Mouse (Mus musculus) spleen, embryonic (tissue): ENCODE data around the gene Dnaic1.

Experiments used
- CTCF ChIA-PET: fragments of 350-600 bp; sonication (Branson Sonifier 250); formaldehyde crosslinking; loops from one replicate; lab custom pipeline; 2022; lab: Charles Lee

Dnaic1 gene

GRCm38 (mm10) chr4:41569411-41569885, at the start of gene Dnaic1, which contains the start of gene Fam219a:
Gene Dnaic1, plus strand, starts transcription at chr4:41569775.
Gene Fam219a, minus strand, starts transcription at chr4:41569538.
- CTCF ChIA-PET: interaction anchor here (1.9 kb wide), 1 partner anchor 18 kb away, joined by 5 read pairs; no protein-coding TSS in a partner anchor

- CTCF ChIA-PET: interaction anchor here (0.7 kb wide), 1 partner anchor 12 kb away, joined by 3 read pairs; no protein-coding TSS in a partner anchor
Measured at GRCm38 (mm10) chr4:41520641-41521040, 48.9 kb upstream of the Dnaic1 start.

GRCm38 (mm10) chr4:41522136-41522535, 47.4 kb upstream of the Dnaic1 start:
- CTCF ChIA-PET: no interaction called here

GRCm38 (mm10) chr4:41522788-41523187, 46.8 kb upstream of the Dnaic1 start:
- CTCF ChIA-PET: interaction anchor here (0.6 kb wide), 1 partner anchor 577 kb away, joined by 3 read pairs; no protein-coding TSS in a partner anchor

GRCm38 (mm10) chr4:41523839-41524238, 45.7 kb upstream of the Dnaic1 start:
- CTCF ChIA-PET: no interaction called here

GRCm38 (mm10) chr4:41524829-41525228, 44.7 kb upstream of the Dnaic1 start:
- CTCF ChIA-PET: no interaction called here

- CTCF ChIA-PET: no interaction called here
Measured at GRCm38 (mm10) chr4:41526553-41526952, 43.0 kb upstream of the Dnaic1 start.

- CTCF ChIA-PET: no interaction called here
Measured at GRCm38 (mm10) chr4:41527076-41527475, 42.5 kb upstream of the Dnaic1 start.

- CTCF ChIA-PET: no interaction called here
Measured at GRCm38 (mm10) chr4:41527996-41528395, 41.6 kb upstream of the Dnaic1 start.

GRCm38 (mm10) chr4:41532420-41532819, 37.2 kb upstream of the Dnaic1 start:
- CTCF ChIA-PET: no interaction called here

- CTCF ChIA-PET: no interaction called here
Measured at GRCm38 (mm10) chr4:41534866-41535265, 34.7 kb upstream of the Dnaic1 start.

- CTCF ChIA-PET: no interaction called here
Measured at GRCm38 (mm10) chr4:41542136-41542535, 27.4 kb upstream of the Dnaic1 start.

GRCm38 (mm10) chr4:41545985-41546384, 23.6 kb upstream of the Dnaic1 start:
- CTCF ChIA-PET: no interaction called here

- CTCF ChIA-PET: no interaction called here
Measured at GRCm38 (mm10) chr4:41547086-41547485, 22.5 kb upstream of the Dnaic1 start.

GRCm38 (mm10) chr4:41552529-41552928, 17.0 kb upstream of the Dnaic1 start:
- CTCF ChIA-PET: interaction anchor here (1.9 to 2.0 kb wide), 2 partner anchors 16 to 62 kb away, joined by 5 to 13 read pairs; partner anchors contain the start of genes Dnaic1 and Fam219a

GRCm38 (mm10) chr4:41553116-41553515, 16.5 kb upstream of the Dnaic1 start:
- CTCF ChIA-PET: interaction anchor here (1.9 kb wide), 1 partner anchor 61 kb away, joined by 13 read pairs; no protein-coding TSS in a partner anchor

GRCm38 (mm10) chr4:41554994-41555663, 14.4 kb upstream of the Dnaic1 start:
- CTCF ChIA-PET: no interaction called here

- CTCF ChIA-PET: no interaction called here
Measured at GRCm38 (mm10) chr4:41556311-41556953, 13.1 kb upstream of the Dnaic1 start.

- CTCF ChIA-PET: no interaction called here
Measured at GRCm38 (mm10) chr4:41557092-41557491, 12.5 kb upstream of the Dnaic1 start.

- CTCF ChIA-PET: no interaction called here
Measured at GRCm38 (mm10) chr4:41563297-41563696, 6.3 kb upstream of the Dnaic1 start.

- CTCF ChIA-PET: interaction anchor here (0.6 kb wide), 1 partner anchor 711 kb away, joined by 9 read pairs; no protein-coding TSS in a partner anchor
Measured at GRCm38 (mm10) chr4:41566123-41566522, 3.5 kb upstream of the Dnaic1 start.

- CTCF ChIA-PET: interaction anchor here (1.9 kb wide), 1 partner anchor 17 kb away, joined by 5 read pairs; no protein-coding TSS in a partner anchor
Measured at GRCm38 (mm10) chr4:41568239-41568638, 1.3 kb upstream of the Dnaic1 start.
